Mouse (Mus musculus) intestine, postnatal 0 days (tissue): Measurements from ENCODE around the gene Fth1. TPM values are rescaled to one million over a fixed set of nuclear protein-coding genes. Genes with fewer than 3 reads are reported as not detected.

Experiments used
- ATAC-seq: fragments of 200-750 bp; cut with Nextera tagmentation; 2 replicates; pipeline ENCODE4 v1.8.0; 2017; ENCODE audit warnings: mild to moderate bottlenecking, moderate TSS enrichment, moderate library complexity
- H3K27ac ChIP-seq: fragments of 300-500 bp; sonication (generic); 2 replicates; pipeline ENCODE4 v1.5.1; 2014; ENCODE audit warnings: mild to moderate bottlenecking, low read depth, low read length, moderate library complexity
- H3K27me3 ChIP-seq: fragments of 300-500 bp; sonication (generic); replicated peaks from 2 replicates; pipeline ENCODE4 v1.6.1; 2014; ENCODE audit warnings: low read length, mixed read lengths; ENCODE audit not compliant: control insufficient read depth, insufficient read depth
- H3K36me3 ChIP-seq: fragments of 300-500 bp; sonication (generic); 2 replicates; pipeline ENCODE4 v1.6.1; 2014; ENCODE audit warnings: mild to moderate bottlenecking, moderate library complexity; ENCODE audit not compliant: control insufficient read depth, insufficient read depth
- H3K4me1 ChIP-seq: fragments of 300-500 bp; sonication (generic); replicated peaks from 2 replicates; pipeline ENCODE4 v1.6.1; 2014; ENCODE audit warnings: antibody characterized with exemption, low read length, mixed read lengths; ENCODE audit not compliant: control insufficient read depth, insufficient read depth
- H3K4me2 ChIP-seq: fragments of 300-500 bp; sonication (generic); replicated peaks from 2 replicates; pipeline ENCODE4 v1.6.1; 2014; ENCODE audit warnings: low read depth, mild to moderate bottlenecking, moderate library complexity
- H3K4me3 ChIP-seq: fragments of 300-500 bp; sonication (generic); 2 replicates; pipeline ENCODE4 v1.5.1; 2014; ENCODE audit warnings: low read depth, low read length
- H3K9ac ChIP-seq: fragments of 300-500 bp; sonication (generic); 2 replicates; pipeline ENCODE4 v1.6.1; 2014; ENCODE audit warnings: mild to moderate bottlenecking, low read depth, low read length
- H3K9me3 ChIP-seq: fragments of 300-500 bp; sonication (generic); 2 replicates; pipeline ENCODE4 v1.6.1; 2016; ENCODE audit warnings: mixed run types; ENCODE audit not compliant: control insufficient read depth
- CTCF ChIP-seq: sonication (generic); IDR thresholded peaks from 2 replicates; pipeline ENCODE4 v1.5.1; 2016; ENCODE audit warnings: low read depth, mild to moderate bottlenecking, control low read depth, antibody characterized with exemption, moderate library complexity
- WGBS: fragments of 180-500 bp; shearing (Covaris S2); extraction: QIAGEN DNeasy Blood & Tissue Kit; methylation state at CpG from one replicate; pipeline ENCODE4 v1.1.7; 2014; 5-methylcytosine and 5-hydroxymethylcytosine counted together
- polyA plus RNA-seq: library from polyadenylated mRNA; unstranded; fragments of >200 nt; fragmentation: Nextera tagmentation; extraction: Ambion mirVana; gene quantifications from 2 replicates; pipeline ENCODE4 v1.2.1, GENCODE M21; 2015

Gene Fth1
- polyA plus RNA-seq, 1 experiment from 2014 or later = 6,780 TPM

- Histone ChIP-seq H3K9ac (no peak overlapping the region), H3K9me3 (no peaks in the 10 kb centered on the region), H3K4me1 (no peaks in the 10 kb centered on the region), H3K27me3 (no peaks in the 10 kb centered on the region), H3K36me3 (no peaks in the 10 kb centered on the region), H3K27ac (no peak overlapping the region), H3K4me3 (no peak overlapping the region), H3K4me2 (no peak overlapping the region)
- WGBS = 69% methylated on average over 3 of the region's 3 CpGs
- no peak for ATAC-seq
- TF ChIP-seq CTCF = no peak
These were observed 33.4 kb upstream of the Fth1 start for GRCm38 (mm10) chr19:9946986-9947385.

DNA sequence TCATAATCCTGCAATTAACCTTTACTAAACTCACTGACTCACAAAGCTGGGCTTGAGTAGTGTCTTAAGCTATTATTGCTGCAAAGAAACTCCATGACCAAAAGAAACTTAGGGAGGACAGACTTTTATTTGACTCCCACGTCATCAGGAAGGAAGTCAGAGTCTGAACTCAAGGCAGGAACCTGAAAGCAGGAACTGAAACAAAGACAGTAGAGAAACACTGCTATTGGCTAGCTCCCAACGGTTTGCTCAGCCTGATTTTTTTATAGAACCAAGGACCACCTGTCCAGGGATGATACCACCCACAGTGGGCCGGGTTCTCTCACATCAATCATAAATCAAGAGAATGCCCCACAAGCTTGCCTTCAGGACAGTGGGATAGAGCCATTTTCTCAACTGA lies 28.0 kb upstream of the Fth1 start:
- Histone ChIP-seq H3K36me3 (no peaks in the 10 kb centered on the region), H3K4me2 (no peak overlapping the region), H3K4me1 (peaks cover 9% of the 10 kb centered on the region; the same call in 1 of the 2 replicates), H3K9ac (no peak overlapping the region), H3K27me3 (no peaks in the 10 kb centered on the region), H3K4me3 (no peak overlapping the region), H3K9me3 (no peaks in the 10 kb centered on the region), H3K27ac (no peak overlapping the region)
- TF ChIP-seq CTCF = no peak
- no peak for ATAC-seq
- WGBS = 75% methylated on average over 3 of the region's 3 CpGs

- Histone ChIP-seq H3K4me2 (no peak overlapping the region), H3K36me3 (no peaks in the 10 kb centered on the region), H3K27me3 (no peaks in the 10 kb centered on the region), H3K27ac (no peak overlapping the region), H3K4me3 (no peak overlapping the region), H3K9ac (no peak overlapping the region), H3K9me3 (no peaks in the 10 kb centered on the region), H3K4me1 (peaks cover 9% of the 10 kb centered on the region; the same call in 1 of the 2 replicates)
- WGBS = 74% methylated on average over 3 of the region's 3 CpGs
- no peak for ATAC-seq
- TF ChIP-seq CTCF = no peak
These were observed 27.5 kb upstream of the Fth1 start for GRCm38 (mm10) chr19:9952912-9953311.

- ATAC-seq = peak; percentile 76
- WGBS = 16% methylated on average over 7 of the region's 7 CpGs
- peak overlapping the region; percentile 27 for H3K9ac ChIP-seq
These were observed 26.2 kb upstream of the Fth1 start for GRCm38 (mm10) chr19:9954055-9954810.

DNA sequence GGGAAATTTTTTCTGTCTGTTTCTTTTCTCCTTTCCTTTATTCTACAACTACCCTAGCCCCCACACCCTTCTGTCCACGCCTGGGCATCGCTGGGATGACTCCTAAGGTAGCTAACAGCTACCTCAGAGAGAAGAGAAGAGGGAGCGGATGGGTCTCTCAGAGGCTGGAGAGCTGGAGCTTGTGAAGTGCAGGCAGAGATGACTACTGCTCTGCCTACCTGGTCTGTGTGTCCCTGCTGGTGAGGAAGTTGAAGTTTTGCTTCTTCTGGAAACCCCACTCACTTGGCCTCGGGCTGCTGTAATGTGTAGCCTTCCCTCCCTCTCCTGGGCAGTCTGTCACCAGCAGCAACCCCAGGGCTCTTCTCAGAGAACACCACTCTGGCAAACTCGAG lies 25.6 kb upstream of the Fth1 start:
- H3K9me3 ChIP-seq = no peaks in the 10 kb centered on the region
- peak overlapping the region; percentile 27 for H3K9ac ChIP-seq
- H3K36me3 ChIP-seq = no peaks in the 10 kb centered on the region
- peak; percentile 62 for ATAC-seq
- H3K27ac ChIP-seq = peak overlapping the region; percentile 90
- H3K4me1 ChIP-seq = peaks cover 13% of the 10 kb centered on the region
- no peaks in the 10 kb centered on the region for H3K27me3 ChIP-seq
- H3K4me3 ChIP-seq = peak overlapping the region; percentile 2; the same call in 1 of the 2 replicates
- 28% methylated on average over 5 of the region's 5 CpGs for WGBS
- no peak; the same call in 1 of the 2 replicates for TF ChIP-seq CTCF
- peak overlapping the region; percentile 25 for H3K4me2 ChIP-seq

More at GRCm38 (mm10) chr19:9954055-9954810, 26.2 kb upstream of the Fth1 start:
- H3K9me3 ChIP-seq = no peaks in the 10 kb centered on the region
- H3K27ac ChIP-seq = peak overlapping the region; percentile 90
- no peaks in the 10 kb centered on the region for H3K27me3 ChIP-seq
- H3K36me3 ChIP-seq = no peaks in the 10 kb centered on the region
- peak; percentile 52 for TF ChIP-seq CTCF
- peaks cover 9% of the 10 kb centered on the region; the same call in 1 of the 2 replicates for H3K4me1 ChIP-seq
- peak overlapping the region; percentile 2; the same call in 1 of the 2 replicates for H3K4me3 ChIP-seq
- H3K4me2 ChIP-seq = peak overlapping the region; percentile 25

DNA sequence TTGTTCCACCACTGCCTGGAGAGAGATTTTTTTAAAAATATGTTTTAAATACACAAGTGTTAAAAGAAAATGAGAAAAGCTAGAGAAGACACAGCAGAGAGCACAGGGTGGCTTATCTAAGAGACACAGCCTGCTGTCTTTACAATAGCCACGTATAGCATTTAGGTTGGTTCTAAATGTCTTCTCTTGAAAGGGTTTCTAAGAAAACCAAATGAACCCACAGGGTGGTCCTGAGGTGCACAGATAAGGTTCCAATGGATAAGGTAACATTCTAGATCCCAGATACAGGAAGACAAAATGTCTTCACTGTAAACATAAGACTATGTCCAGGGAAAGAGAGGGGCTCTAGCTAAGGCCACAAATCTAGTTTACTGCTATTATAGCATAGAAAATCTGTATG lies 25.0 kb upstream of the Fth1 start:
- no peak for TF ChIP-seq CTCF
- Histone ChIP-seq H3K9ac (no peak overlapping the region), H3K4me3 (no peak overlapping the region), H3K9me3 (no peaks in the 10 kb centered on the region), H3K27me3 (no peaks in the 10 kb centered on the region), H3K36me3 (no peaks in the 10 kb centered on the region), H3K4me1 (peaks cover 14% of the 10 kb centered on the region), H3K27ac (peak overlapping the region; percentile 90; the same call in 1 of the 2 replicates), H3K4me2 (no peak overlapping the region)
- no peak for ATAC-seq
- 74% methylated on average over 1 of the region's 1 CpGs for WGBS
